Mouse (Mus musculus): Measurements from ENCODE around the gene Fto.

Fto gene

DNA sequence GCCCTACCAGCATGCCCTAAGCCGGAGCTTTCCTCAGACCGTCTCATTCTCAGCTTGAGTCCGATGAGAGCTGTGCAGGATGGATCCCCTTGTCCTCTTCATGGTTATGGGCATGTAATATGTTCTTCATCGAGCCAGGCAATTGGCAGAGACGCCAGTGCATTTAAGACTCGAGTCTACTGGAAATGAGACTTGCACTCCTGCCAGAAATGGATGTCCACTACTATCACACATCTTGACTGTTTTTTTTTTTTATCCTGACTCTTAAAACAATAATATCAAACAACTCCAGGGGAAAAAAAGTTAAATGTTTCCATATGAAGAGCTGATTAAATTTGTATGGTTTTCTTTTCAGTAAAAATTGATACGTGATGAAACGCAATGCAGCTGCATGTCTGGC is 301.9 kb downstream of the Fto start:
- no peak for DNase-seq (ENCODE audit: low read depth)

DNA sequence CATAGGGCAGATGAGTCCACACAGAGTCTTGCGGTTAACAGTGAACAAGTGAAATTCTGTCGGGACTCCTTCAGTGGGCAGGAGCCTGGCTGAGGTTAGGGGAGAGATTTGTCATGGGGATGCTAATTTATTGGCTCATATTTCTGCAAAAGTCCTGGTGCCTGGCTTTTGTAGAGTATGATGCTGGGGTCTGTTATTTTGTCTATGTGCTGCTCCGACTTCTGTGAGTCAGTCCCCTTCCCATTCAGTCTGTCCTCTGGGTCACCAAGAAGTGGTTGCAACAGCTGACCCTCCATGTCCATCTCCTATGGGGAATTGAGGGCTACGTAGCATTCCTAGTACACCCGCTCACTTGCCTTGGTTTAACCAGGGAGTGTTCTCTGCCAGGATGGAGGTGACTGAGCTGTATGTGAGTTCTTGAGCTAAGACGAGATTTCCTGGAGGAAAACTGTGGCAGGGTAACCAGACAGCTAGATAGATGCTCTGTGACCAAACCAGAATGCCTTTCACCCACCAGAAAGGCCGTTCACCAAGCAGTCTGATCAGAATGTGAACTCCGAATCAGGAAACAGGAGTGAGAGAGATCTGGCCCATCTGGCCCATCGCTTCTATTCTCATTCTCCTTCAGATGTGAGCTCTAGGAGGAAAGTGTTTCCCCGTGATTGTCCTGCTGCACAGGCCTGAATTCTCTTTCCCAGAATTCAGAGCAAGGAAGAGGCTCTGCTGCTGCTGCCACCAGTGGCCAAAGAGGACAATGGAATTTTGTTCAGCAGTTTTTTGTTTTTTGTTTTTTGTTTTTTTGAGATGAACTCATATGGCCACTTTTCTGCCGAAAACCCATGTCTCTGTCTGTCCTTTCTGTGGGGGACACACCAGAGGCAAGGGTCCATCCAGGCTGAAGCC is 302.7 kb downstream of the Fto start:
- no peak for DNase-seq (ENCODE audit: low read depth)

DNA sequence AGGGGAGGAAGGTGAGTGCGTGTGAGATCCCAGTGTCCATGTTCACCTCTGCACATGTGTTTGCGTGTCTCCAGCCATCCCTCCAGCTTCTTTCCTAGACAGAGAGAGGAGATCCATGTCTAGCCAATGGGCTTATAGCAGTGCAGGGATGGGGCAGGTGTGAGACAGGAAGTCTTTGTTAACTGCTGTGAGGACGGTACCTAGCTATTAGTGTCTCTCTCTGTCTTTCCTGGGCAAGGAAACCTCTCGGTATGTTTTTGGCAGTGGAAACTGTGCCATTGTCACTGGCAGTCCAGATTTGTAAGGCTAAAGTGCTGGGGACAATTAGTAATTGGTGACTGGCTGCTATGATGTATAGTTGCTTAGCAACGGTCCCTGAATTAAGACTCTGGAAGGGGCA is 304.4 kb downstream of the Fto start:
- no peak for DNase-seq (ENCODE audit: low read depth)

DNA sequence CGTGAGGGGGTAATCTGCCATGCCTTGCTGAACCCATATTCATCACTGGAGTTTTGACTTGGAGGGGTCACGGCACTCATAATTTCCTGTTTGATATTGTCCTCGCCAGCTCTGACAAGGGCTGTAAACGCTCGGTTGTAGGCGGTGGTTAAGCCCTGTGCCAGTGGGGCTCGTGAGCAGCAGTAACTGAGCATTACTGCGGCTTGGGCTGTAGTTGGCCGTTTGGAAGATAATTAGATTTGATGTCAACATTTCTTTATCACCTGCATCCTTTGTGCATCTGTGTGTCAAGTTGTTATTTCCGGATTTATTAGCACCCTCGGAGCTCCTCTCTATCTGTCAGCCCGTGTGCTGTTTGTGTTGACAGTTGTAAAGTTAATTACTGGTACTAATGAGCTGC is 309.4 kb downstream of the Fto start:
- DNase-seq (ENCODE audit: low read depth), result no peak

DNA sequence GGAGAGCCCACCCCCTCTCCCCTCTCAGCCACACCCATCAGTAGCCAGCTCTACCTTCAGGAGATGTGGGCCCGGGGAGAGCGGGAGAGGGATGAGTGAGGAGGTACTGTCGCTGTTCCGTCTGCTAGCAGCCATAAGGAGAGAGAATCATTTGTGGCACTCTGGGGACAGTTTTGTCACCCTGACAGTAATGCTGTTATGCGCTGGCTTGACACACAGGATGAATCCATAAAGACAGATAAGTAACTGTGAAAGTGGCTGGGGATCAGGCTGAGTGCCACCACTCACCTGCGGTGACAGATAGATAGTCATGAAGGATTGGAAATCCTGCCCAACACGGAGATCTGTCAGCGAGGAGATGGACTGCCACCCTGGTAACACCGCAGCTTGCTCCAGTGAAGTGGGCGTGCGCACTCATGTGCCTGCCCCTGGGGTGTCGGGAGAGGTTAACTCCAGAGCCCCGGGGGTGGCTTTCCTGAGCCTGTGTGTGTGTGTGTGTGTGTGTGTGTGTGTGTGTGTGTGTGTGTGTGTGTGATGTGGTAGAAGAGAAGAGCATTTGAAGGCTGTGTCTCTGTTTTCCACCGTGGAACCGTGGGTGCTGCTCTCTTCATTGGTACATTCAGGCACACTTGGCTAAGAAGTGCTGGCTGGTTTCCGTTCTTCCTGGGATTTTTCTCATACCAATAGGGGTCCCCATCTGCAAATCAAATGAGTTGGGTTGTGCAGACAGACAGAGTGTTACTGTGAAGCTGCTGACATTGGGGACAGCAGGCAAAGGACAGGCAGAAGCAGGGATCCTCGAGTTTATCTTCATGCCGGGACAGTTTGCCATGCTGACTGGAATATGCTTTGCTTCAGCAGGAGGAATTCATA is 312.6 kb downstream of the Fto start:
- DNase-seq (ENCODE audit: low read depth), result no peak

DNA sequence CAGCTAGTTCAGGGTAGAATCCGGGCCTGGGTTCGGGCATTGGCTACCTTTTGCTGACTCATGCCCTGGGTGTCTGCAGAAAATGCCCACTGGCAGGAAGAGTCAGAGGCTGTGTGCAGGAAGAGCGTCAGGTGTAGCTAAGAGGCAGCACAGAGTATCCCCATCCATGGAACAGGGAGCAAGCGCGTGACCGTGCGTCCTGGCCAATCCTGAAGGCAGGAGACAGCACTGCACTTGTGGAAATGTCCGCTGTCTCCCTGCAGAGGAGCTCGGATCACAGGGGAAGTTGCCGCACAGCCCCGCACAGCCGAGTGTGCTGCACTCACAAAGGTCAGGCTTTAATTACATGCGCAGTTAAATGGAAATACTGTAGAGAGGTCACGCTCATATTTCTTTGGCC is 316.3 kb downstream of the Fto start:
- DNase-seq (ENCODE audit: low read depth), result no peak

DNA sequence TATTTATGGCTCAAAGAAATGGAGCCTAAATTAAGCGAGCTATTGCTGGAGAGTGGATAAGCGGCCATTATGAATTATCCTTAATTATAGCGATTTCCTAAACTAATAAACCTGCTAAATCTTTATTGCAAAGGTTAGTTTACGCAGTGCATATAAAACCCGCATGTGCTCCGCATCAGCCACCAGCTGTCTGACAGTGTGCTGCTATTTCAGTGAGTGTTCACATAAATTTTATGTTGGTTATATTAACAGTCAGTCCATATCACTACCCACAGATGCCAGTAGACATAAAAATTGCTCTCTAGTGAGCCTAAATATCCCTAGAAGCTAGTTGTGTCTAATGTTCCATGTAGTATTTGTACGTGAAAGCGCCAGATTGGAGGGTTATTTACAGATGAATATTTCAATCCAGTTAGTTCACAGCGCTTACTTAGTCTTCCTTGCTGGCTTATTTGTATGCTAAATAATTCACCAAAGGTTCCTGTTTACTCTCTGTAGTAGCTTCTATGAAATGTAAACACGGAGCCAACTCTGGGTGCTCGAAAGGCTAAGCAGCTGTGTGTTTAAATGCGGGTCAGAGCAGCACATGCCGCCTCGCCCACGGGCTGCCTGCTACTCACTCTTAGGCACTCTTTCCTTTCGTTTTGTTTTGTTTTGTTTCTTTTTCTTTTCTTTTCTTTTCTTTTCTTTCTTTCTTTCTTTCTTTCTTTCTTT is 317.2 kb downstream of the Fto start:
- no peak for DNase-seq (ENCODE audit: low read depth)

DNA sequence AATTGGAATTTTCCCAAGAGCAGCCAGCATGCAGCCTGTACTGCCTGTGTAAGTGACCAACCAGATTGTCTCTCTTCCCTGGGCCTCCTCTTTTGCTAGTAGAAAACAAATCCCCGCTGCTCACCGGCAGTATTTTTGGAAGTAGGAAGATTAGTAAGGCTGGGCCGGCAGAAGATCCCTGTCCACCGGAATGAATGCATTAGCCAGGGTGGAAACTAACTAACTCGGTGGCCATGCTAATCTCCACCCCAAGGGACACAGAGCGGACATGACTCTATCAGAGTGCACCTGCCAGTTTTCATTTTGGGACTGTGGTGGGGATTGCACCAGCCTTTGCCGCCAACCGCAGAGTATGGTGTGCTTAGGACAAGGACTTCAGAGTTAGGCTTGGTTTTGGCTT is 319.1 kb downstream of the Fto start:
- DNase-seq (ENCODE audit: low read depth), result no peak

DNA sequence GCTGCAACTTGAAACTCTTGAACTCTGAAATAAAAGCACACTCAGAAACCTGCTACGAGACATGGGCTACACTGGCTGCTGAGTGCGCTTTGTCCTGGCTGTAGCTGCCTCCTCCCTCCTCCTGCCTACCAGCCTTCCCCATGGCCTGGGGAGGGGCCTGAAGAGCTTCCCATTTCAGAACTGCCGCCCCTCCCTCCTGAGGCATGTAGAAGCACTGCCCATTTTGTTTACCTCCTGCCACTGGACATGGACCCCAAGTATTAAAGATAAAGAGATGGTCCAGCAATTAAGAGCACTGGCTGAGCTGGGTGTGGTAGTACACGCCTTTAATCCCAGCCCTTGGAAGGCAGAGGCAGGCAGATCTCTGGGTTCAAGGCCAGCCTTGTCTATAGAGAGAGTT is 322.1 kb downstream of the Fto start:
- no peak for DNase-seq (ENCODE audit: low read depth)

DNA sequence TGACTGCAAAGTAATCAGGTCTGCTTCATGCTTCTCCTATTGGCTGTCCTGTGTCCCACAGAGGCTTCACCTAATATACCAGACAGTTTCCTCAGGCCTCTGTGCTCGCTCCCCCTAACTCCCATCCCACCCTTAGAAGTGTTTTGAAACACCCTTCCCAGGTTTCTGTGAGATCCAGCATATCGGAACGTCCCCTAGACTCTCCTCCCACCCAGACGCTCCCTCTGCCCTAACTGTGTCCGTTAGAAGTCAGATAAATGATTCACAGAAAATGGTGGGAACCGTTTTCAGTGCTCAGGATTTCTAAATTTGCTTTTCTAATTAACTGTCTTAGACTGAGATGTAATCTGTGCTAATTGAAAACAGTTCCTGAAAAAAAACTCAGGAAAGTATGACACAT is 323.6 kb downstream of the Fto start:
- DNase-seq (ENCODE audit: low read depth), result no peak

DNA sequence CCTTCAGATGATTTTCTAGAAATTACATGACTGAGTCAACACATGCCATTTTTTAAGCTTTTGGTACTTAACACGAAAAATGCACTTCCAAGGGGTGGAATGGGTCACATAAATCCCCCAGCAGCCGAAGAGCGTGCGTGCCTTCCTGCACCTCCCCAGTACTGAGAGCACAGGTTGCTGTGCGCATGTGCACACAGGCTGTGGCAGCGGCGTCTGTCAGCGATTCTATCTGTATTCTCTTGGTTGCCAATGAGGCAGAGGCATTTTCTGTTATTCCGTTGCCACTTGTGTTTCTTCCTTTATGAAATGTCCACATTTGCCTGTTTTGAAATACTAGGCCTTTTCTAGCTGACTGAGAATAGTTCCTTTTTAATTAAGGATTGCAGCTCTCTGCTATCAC is 324.4 kb downstream of the Fto start:
- no peak for DNase-seq (ENCODE audit: low read depth)

DNA sequence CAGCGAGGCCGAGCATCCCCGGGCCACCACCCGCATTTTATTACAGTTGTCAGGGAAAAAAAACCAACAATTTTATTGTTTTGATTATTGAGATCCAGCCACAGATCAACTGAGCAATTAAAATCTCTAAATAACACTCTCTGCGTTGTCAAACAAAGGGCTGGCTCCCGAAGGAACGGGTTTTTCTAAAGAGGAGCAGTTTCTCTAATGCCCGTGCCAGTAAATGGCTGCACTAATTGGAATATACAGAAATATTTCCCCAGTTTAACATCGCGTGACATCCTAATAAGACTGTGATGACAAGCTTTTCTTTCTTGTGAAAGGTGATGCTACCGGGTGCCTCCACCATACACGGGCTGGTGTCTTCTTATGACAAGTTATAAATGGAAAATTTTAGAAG is 324.9 kb downstream of the Fto start:
- no peak for DNase-seq (ENCODE audit: low read depth)

DNA sequence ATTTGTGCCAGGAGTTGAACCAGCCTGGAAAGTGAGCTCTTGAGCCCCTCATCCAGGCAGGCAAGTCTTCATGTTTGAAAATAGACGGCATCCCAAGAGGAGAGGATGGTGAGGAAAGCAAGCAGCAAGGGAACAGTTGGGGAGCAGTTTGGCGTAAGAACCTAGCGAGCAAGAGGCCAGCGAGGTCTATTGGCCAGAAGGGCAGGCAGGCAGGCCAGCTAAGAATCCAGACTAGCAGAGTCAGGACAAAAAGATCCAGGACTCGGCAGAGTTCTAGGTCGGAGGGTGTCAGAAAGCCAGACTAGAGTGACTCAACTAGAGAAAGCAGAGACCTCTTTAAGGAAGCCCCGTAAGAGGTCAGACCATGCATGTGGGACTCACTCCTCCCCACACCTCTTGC is 327.1 kb downstream of the Fto start:
- no peak for DNase-seq (ENCODE audit: low read depth)

DNA sequence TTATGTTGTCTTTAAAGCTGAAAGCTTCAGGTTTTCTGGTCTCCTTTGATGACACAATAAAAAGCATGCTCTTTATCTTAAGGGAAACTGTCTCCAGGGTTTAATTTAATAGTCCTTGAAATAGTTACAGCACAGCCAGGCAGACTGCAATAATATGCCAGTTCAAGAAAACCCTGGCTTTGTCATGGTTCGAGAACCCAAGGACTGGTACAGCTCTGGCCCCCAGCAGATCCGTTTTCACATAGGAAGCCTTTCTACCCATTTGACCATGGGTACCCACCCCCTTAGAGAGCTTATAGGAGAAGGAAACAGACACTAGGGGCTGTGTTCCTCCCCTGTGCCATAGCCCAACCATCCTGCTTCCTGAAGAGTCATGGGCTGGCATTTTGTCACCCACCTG is 332.2 kb downstream of the Fto start:
- DNase-seq (ENCODE audit: low read depth), result no peak

DNA sequence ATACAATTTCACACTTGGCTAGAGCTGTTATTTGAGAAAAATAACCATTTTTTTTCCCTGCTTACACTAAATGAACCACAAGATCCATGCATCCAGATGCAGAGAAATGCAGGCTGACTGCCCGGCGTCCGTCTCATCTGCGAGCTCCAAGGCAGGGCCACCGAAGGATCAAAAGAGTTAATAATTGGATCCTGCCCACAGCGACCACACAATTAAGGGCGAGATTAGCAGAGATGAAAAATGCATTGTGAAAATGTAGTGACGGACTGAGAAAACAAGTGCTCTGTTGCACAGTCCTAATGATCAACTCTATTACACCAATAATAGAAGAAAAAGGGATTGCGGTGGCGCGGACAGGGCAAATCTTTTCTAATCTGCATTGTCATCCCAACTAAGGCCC is 334.6 kb downstream of the Fto start:
- DNase-seq (ENCODE audit: low read depth), result no peak

DNA sequence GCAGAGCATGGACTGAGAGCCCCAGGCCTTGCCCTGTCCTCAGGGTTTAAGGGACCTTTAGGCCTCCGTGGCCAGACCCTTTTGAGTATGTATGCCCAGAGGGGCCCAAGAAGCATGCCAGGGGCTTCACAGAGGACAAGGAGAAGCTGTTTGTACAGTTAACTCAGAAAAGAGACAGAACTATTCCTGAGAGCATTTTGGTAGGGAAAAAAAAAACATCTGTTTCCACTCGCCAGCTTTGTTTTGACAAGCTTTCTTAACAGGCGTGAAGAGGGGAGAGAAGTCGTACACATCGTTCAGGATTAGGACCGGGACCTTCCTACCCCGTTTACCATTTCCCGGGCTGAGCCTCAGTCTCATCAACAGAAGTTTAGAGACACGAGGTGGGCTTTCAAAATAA is 335.5 kb downstream of the Fto start:
- no peak for DNase-seq (ENCODE audit: low read depth)

DNA sequence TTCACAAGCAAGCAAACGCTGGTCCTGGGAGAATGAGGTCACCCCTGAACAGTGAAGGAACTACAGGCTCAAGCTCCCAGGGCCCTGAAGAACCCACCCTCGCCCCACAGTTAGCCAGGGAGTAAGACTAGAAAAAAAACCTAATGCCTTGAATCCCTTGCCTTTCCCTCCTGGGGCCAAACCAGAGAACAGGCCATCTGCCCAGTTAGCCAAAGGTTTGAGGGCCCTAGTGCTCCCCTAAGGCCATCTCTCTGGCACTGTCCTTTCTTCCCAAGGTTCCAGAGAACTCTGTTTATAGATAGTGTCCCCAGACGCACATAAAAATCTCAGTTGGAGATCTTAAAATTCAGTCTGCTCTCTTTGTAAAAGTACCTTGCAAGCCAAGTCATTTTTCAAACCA is 340.2 kb downstream of the Fto start:
- DNase-seq (ENCODE audit: low read depth), result no peak

DNA sequence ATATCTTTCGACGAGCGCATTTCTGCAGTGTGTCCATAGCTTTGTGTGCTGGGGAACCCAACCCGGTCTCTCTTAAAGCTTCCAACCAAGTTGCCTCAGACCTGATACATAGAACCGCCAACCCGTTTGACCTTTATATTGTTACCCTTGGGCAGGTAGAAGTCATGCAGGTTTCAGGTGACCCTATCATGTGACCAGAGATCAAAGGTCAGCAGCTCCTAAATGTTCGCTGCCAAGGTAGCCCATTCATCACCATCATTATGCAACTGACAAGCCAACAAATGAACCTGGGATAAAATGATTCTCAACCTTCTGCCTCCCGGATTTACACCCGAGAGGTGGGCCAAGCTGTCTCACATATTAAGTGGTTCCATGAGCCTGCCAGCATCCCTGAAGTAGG is 344.1 kb downstream of the Fto start:
- no peak for DNase-seq (ENCODE audit: low read depth)

DNA sequence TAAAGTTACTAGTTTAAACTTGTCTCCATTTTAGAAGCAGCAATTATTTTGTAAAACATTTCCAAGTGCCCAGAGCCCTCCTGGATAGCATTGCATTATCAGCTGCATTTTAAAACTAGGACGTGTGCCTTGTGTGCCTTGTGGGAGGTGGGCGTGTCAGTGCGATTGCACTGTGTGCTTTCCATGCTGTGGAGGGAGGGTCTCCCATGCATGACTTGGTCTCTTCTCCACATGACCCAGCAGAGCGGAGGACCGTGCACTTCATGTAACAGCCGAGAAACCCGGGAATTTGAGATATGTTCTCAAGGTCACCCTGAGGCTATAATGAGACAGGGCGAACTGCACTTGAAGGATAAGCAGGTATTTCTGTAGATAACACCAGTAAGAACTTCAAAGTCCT is 347.6 kb downstream of the Fto start:
- DNase-seq (ENCODE audit: low read depth), result no peak

DNA sequence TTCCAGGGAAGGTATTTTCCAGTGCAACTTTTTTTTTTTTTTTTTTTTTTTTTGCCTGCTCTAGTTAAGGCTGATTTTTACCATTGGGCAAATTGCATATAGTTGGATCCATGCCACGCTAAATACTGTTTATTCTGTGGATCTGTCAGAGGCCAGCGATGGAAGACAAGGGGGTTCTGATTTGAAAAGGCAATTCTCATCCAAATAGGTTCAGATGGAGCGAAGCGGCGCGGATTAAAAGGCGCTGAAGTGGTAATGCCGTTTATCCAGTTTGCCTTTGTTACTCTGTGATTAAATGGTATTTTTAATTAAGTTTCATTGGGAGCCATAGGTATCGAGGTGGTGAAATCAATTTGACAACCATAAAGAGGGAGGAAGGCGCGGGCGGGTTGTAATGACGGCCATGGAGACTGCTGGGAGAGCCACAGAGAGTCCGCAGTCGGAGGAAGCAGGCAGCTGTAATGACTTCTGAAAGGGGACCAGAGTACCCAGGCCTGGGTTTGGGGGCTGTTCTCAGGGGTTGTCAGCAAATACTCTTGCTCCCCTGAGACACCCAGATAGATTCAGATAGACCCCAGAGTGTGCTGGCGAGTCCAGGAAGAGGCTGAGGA is 356.2 kb downstream of the Fto start:
- DNase-seq (ENCODE audit: low read depth), result no peak

DNA sequence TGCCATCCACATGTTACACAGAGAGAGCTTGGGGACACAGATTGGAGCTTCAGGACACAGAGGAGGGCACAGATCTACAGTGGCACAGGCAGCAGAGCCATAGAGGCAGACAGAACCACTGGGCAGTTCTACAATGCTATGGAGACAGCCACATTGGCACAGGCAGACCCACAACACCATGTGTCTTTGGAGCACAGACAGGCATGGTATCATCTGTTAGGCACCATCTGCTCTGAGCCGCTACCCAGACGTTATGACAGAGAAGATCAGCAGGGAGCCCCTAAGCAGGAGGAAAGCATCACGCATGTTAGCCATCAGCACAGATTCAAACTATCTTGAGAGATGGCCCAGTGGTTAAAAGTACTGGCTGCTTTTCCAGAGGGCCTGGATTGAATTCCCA is 363.6 kb downstream of the Fto start:
- no peak for DNase-seq (ENCODE audit: low read depth)

DNA sequence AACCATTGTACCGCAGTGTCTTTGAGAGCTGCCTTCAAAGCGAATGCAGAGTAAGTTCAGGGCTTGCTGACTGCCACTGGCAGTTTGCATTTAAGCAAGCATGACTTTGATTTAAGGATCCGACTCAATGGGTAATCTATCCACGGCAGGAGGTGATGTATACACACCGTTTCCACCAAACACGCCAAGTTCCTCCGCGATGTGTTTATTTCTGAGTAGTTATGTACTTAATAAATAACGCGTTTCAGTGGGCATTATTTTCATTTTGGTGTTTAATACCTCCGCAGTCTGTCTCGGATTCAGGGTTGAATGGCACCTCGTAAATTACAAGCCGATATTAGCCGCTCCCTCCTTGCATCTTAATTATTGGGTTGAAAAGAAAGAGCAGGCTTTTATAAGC is 366.1 kb downstream of the Fto start:
- no peak for DNase-seq (ENCODE audit: low read depth)

Measured in naive thymus-derived CD4-positive, alpha-beta T cell, adult 2 months (primary cell).